Mouse (Mus musculus) C2C12 (cell line): ENCODE results near the gene Tmem62. TPM values are rescaled to one million over a fixed set of nuclear protein-coding genes. Genes with fewer than 3 reads are reported as not detected.

Source experiments
- H3K27me3 ChIP-seq: one replicate; pipeline ENCODE4 v1.6.1; 2011; ENCODE audit not compliant: control insufficient read depth, insufficient read depth, insufficient read length
- H3K36me3 ChIP-seq: one replicate; pipeline ENCODE4 v1.6.1; 2011; ENCODE audit not compliant: control insufficient read depth, insufficient read depth
- H3K4me3 ChIP-seq: one replicate; pipeline ENCODE4 v1.5.1; 2011; ENCODE audit warnings: mild to moderate bottlenecking, control low read depth; ENCODE audit not compliant: poor library complexity, insufficient read depth, severe bottlenecking
- H3K79me2 ChIP-seq: one replicate; pipeline ENCODE4 v1.6.1; 2011; ENCODE audit not compliant: control insufficient read depth, insufficient read depth
- H3K79me3 ChIP-seq: one replicate; pipeline ENCODE4 v1.6.1; 2011; ENCODE audit warnings: low read depth, control low read depth
- H3ac ChIP-seq: one replicate; pipeline ENCODE3; 2011; ENCODE audit warnings: low read depth; ENCODE audit not compliant: control insufficient read depth, insufficient read length
- CEBPB ChIP-seq: IDR thresholded peaks from one replicate; pipeline ENCODE4 v1.6.1; 2011; ENCODE audit warnings: low read depth, mild to moderate bottlenecking, control low read depth, moderate library complexity
- CTCF ChIP-seq: IDR thresholded peaks from one replicate; pipeline ENCODE4 v1.5.1; 2011; ENCODE audit not compliant: control insufficient read depth, insufficient read depth, insufficient read length
- FOSL1 ChIP-seq: IDR thresholded peaks from one replicate; pipeline ENCODE4 v1.8.0; 2011; ENCODE audit warnings: mild to moderate bottlenecking, low read length; ENCODE audit not compliant: poor library complexity, insufficient read depth, severe bottlenecking
- MAX ChIP-seq: IDR thresholded peaks from one replicate; pipeline ENCODE4 v1.6.1; 2011; ENCODE audit warnings: mild to moderate bottlenecking, control low read depth
- MYOD1 ChIP-seq: IDR thresholded peaks from one replicate; pipeline ENCODE4 v1.6.1; 2011; ENCODE audit warnings: low read depth; ENCODE audit not compliant: control insufficient read depth, insufficient read length
- MYOG ChIP-seq: IDR thresholded peaks from one replicate; pipeline ENCODE4 v1.6.1; 2011; ENCODE audit not compliant: control insufficient read depth, insufficient read length; ENCODE audit errors: extremely low read depth
- USF1 ChIP-seq: IDR thresholded peaks from one replicate; pipeline ENCODE4 v1.6.1; 2011; ENCODE audit warnings: low read depth, mild to moderate bottlenecking, control low read depth, moderate library complexity
- microRNA-seq: library from miRNA; unstranded; fragments of <30 nt; microRNA quantifications from one replicate; pipeline ENCODE4, GENCODE M21; 2019; ENCODE audit warnings: borderline microRNAs expressed
- polyA plus RNA-seq: library from polyadenylated mRNA; unstranded; fragments of >200 nt; fragmentation: generic; extraction: Trizol; gene quantifications from one replicate; pipeline ENCODE4 v1.2.1, GENCODE M21; 2012; ENCODE audit warnings: missing spikeins

Gene Tmem62
- polyA plus RNA-seq, 1 experiment: 4.9 TPM

GRCm38 (mm10) chr2:121039382-121039781 lies 62.6 kb downstream of the Tmem62 start:
- no peaks in the 10 kb centered on the region for H3K79me3 ChIP-seq
- no peaks in the 10 kb centered on the region for H3K36me3 ChIP-seq
- H3K4me3 ChIP-seq: no peak overlapping the region
- H3ac ChIP-seq: no peak overlapping the region
- no peaks in the 10 kb centered on the region for H3K79me2 ChIP-seq
- peaks cover 8% of the 10 kb centered on the region for H3K27me3 ChIP-seq
- TF ChIP-seq USF1: no peak
- TF ChIP-seq MYOG: no peak
- TF ChIP-seq CTCF: no peak
- TF ChIP-seq MYOD1: no peak
- no peak for TF ChIP-seq FOSL1
- TF ChIP-seq CEBPB: no peak
- no peak for TF ChIP-seq MAX

- Histone ChIP-seq H3K79me2 (no peaks in the 10 kb centered on the region), H3K79me3 (no peaks in the 10 kb centered on the region), H3K27me3 (peaks cover 21% of the 10 kb centered on the region), H3ac (no peak overlapping the region), H3K36me3 (no peaks in the 10 kb centered on the region), H3K4me3 (no peak overlapping the region)
- TF ChIP-seq CEBPB (no peak), MAX (no peak), CTCF (no peak), MYOG (no peak), MYOD1 (no peak), FOSL1 (no peak), USF1 (no peak)
Observed at GRCm38 (mm10) chr2:121041098-121041497, 64.3 kb downstream of the Tmem62 start.

DNA sequence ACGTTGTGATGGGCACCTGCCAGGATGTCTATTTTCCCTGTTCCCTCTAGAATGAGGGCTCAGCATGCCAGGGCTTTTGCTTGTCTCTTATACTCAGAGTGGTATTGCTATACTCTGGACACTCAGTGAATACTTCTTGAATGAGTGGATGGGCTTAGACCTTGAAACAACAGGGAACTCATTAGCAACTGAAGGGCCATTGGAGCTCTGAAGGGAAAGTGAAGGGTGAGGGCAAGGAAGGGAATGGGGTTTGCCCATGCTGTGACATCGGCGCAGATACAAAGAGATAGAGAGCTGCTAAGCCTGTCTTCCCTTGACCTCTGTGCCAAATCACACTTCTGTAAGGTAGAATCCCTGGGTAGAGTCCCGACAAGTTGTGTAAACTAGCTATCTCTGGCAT lies 68.8 kb downstream of the Tmem62 start:
- Histone ChIP-seq H3K79me3 (no peaks in the 10 kb centered on the region), H3K79me2 (no peaks in the 10 kb centered on the region), H3K36me3 (no peaks in the 10 kb centered on the region), H3K4me3 (no peak overlapping the region), H3ac (no peak overlapping the region), H3K27me3 (peaks cover 25% of the 10 kb centered on the region)
- TF ChIP-seq MYOG (no peak), CEBPB (no peak), USF1 (no peak), MAX (no peak), FOSL1 (no peak), MYOD1 (no peak), CTCF (no peak)

- Histone ChIP-seq H3K79me2 (no peaks in the 10 kb centered on the region), H3ac (no peak overlapping the region), H3K79me3 (no peaks in the 10 kb centered on the region), H3K4me3 (no peak overlapping the region), H3K27me3 (peaks cover 17% of the 10 kb centered on the region), H3K36me3 (no peaks in the 10 kb centered on the region)
- no peak for TF ChIP-seq CEBPB
- no peak for TF ChIP-seq MYOD1
- TF ChIP-seq CTCF: no peak
- no peak for TF ChIP-seq USF1
- TF ChIP-seq MYOG: no peak
- TF ChIP-seq MAX: no peak
- no peak for TF ChIP-seq FOSL1
Observed at GRCm38 (mm10) chr2:121052176-121052575, 75.4 kb downstream of the Tmem62 start.

GRCm38 (mm10) chr2:121054060-121054459 lies 77.2 kb downstream of the Tmem62 start:
- H3K36me3 ChIP-seq: no peaks in the 10 kb centered on the region
- TF ChIP-seq MYOG: no peak
- no peak for TF ChIP-seq FOSL1
- TF ChIP-seq CEBPB: no peak
- no peak for TF ChIP-seq MAX
- TF ChIP-seq USF1: no peak
- no peak for TF ChIP-seq MYOD1
- no peak for TF ChIP-seq CTCF
- H3K4me3 ChIP-seq: no peak overlapping the region
- H3K79me3 ChIP-seq: no peaks in the 10 kb centered on the region
- H3K79me2 ChIP-seq: no peaks in the 10 kb centered on the region
- H3ac ChIP-seq: no peak overlapping the region
- H3K27me3 ChIP-seq: peaks cover 17% of the 10 kb centered on the region

GRCm38 (mm10) chr2:121055915-121056314 lies 79.1 kb downstream of the Tmem62 start:
- TF ChIP-seq CTCF (no peak), CEBPB (no peak), FOSL1 (no peak), MYOD1 (no peak), MAX (no peak), MYOG (no peak), USF1 (no peak)
- Histone ChIP-seq H3K4me3 (no peak overlapping the region), H3K36me3 (no peaks in the 10 kb centered on the region), H3K79me3 (no peaks in the 10 kb centered on the region), H3ac (no peak overlapping the region), H3K27me3 (peaks cover 12% of the 10 kb centered on the region), H3K79me2 (no peaks in the 10 kb centered on the region)

Small RNA genes within 50 kb of the gene (microRNA-seq; reads per million reads assigned to microRNA genes)
- gene Gm44325: 0.24 reads per million

Other genes with a start within 250 kb of the Tmem62 start
- gene Cdan1, start 126.9 kb upstream of the Tmem62 start, polyA plus RNA-seq: 6.5 TPM
- gene Ttbk2, start 126.4 kb upstream of the Tmem62 start, polyA plus RNA-seq: 2.0 TPM
- 5.6 TPM for gene Ubr1, start 6.3 kb upstream of the Tmem62 start, polyA plus RNA-seq
- gene Ccndbp1, start 31.4 kb downstream of the Tmem62 start, polyA plus RNA-seq: 21.1 TPM
- gene Epb42, start 60.1 kb downstream of the Tmem62 start, polyA plus RNA-seq: not detected
- gene Tgm5, start 108.8 kb downstream of the Tmem62 start, polyA plus RNA-seq: 0.13 TPM
- not detected for gene Tgm7, start 132.8 kb downstream of the Tmem62 start, polyA plus RNA-seq
- 1.6 TPM for gene Adal, start 163.4 kb downstream of the Tmem62 start, polyA plus RNA-seq
- gene Lcmt2, start 163.6 kb downstream of the Tmem62 start, polyA plus RNA-seq: 3.6 TPM
- gene Tubgcp4, start 193.6 kb downstream of the Tmem62 start, polyA plus RNA-seq: 16.7 TPM
- 3.1 TPM for gene Zscan29, start 194.1 kb downstream of the Tmem62 start, polyA plus RNA-seq